Mouse (Mus musculus) C2C12 (cell line): ENCODE results near the gene Slc39a5.

Experiments
- CTCF ChIP-seq: IDR thresholded peaks from one replicate; pipeline ENCODE4 v1.5.1; 2011; ENCODE audit not compliant: control insufficient read depth, insufficient read depth, insufficient read length
- MYOD1 ChIP-seq: IDR thresholded peaks from one replicate; pipeline ENCODE4 v1.6.1; 2011; ENCODE audit warnings: low read depth; ENCODE audit not compliant: control insufficient read depth, insufficient read length
- MYOG ChIP-seq: IDR thresholded peaks from one replicate; pipeline ENCODE4 v1.6.1; 2011; ENCODE audit not compliant: control insufficient read depth, insufficient read length; ENCODE audit errors: extremely low read depth
- USF1 ChIP-seq: IDR thresholded peaks from one replicate; pipeline ENCODE4 v1.6.1; 2011; ENCODE audit warnings: low read depth, mild to moderate bottlenecking, control low read depth, moderate library complexity

DNA sequence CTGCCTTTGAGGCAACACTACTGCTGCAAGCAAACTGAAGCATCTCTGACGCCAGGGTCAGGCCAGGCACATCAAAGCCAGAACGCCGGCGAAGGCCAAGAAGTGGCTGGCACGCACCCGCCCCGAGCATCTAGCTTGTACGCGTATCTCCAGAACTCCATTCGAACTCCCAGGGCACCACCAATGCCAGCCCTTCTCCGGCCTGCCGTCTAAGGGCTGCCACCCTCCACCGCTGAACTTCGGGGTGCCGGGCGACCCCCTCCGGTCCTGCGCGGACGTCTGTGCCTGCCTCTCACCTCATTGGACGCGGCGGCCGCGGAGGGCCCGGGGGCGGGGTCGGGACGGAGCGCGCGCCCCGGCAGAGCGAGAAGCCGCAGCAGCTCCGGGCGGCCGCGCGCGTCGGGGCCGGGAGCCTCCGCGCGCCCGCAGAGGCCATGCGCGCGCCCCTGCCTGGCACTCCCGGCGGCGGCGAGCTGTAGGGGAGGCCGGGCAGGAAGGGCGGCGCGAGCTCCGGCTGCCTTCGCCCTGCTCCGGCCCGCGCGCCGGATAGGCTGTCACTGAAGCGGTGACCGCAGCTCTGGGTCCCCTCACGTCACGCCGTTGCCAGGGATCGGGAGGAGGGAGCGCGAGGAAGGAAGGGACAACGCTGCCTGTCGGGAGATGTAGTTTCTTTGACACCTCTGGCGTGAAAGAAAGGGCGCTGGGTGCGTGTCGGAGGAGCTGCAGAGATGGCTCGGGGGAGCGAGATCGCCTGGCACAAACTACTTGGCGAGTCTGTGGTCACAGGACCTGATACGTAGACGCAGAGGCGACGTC, 32.4 kb downstream of the Slc39a5 start, which contains the start of gene Coq10a:
- TF ChIP-seq USF1: peak; percentile 14
- TF ChIP-seq CTCF: no peak
- no peak for TF ChIP-seq MYOD1
- TF ChIP-seq MYOG: no peak
